Mouse (Mus musculus): ENCODE measurements around the gene Myo19.
"Not testable (repeated sequence)": the region's sequence is repeated elsewhere in the genome, so short reads cannot be mapped to it uniquely, and the experiment has no call there.

Gene Myo19

DNA sequence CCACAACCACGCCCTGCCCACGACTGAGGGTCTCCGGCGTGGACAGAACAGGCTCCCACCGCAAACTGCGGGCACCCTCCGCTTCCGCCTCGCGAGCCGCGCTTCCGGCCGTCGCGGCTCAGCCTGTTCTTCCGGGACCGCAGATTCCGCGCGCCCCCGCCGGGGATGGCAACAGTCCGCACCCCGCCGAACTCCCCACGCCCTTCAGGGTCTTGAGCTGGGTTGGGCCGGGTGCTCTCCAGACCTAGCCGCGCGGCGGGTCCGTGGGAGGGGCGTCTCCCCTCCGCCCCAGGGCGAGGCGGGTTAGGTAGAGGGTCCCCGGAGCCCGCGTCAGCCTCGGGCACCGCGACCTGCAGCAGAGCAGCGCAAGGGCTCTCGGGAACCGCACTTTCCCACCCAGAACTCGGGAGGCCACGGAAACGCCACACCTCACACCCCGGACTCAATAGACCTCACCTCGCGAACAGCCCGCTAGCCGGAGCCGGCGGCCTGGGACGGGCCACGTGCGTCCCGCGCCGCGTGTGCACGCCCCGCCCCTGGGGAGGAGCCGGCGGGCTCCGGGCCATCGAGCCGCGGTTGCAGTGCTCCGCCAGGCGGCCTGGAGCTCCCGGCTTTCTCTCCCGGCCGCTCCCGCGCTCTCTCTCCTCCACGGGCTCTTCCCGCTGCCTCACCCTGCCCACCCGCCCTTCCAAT is at the start of gene Myo19, which contains the start of gene Pigw:
Myo19 (plus strand) TSS at position 377 of the 693 bp plus-strand sequence.
Pigw (minus strand) TSS at position 514 of the 693 bp plus-strand sequence.
- DNase-seq: peak; percentile 76

DNA sequence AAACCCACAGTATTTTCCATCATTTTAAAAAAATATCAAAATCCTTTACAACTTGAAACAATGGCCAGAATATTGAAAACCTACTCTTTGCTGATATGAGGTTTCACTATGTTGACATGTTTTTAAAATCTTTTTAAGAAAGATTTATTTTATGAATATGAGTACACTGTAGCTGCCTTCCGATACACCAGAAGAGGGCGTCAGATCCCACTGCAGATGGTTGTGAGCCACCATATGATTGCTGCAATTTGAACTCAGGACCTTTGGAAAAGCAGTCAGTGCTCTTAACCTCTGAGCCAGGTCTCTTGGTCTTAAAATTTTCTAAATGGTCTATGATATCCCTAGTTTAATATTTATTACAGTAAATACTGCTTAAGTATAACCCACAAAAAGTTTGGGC is 40.6 kb upstream of the Myo19 start:
- no peak for DNase-seq

DNA sequence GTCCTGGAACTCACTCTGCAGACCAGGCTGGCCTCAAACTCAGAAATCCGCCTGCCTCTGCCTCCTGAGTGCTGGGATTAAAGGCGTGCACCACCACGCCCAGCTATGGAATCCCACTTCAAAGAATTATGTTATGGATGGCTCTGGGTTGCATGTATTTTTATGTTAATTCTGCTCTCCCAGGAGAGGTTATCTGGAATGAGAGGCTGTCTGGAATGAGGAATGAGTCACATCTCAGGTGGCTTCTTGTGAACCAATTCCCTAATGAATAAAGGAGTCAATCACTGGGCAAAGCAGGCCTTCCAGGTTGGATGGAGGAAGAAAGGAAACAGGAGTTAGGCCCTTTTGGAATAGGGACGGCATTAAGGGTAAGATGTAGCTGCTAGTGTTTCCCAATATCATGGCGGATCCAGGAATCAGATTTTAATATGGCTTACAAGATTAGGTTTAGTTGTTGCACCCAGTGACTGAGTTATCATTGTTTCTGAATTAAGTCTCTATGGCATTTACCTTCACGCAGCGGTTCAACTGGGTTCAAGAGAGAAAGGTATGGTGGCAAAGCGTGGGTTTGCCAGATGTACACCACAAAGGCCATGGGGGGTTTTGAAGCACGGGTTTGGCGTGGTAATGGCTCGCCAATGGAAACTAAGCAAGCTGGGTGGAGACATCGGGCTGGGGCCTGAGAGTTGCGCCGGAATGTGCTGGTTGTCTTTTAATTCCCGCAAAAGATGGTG is 33.0 kb upstream of the Myo19 start:
- no peak for DNase-seq

DNA sequence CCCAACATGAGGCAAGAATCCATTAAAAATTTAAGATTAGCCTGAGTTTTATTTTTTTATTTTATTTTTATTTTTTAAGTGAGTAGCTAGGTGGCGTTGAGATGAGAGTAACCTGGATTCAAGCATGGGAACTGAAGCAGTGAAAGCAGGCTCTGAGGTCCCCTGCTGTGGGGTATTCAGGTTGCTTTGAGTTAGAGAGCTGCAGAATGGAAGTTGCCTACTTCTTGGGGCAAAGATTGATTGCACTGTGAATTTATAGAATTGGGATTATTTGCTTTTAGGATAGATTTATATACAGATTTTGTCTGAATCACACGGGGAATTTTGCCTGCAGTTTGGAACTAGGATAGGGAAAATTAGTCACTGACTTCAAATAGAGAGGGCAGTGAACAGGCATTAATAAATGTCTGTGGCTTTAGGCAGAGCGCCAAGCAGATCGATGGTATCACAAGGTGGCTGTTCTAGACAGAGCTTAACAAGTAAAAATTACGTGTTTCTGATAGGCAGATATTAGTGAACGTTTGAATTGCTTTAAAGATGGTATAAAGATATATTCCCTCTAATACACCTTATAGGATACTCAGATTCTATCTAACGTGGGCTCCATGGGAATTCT is 32.4 kb upstream of the Myo19 start:
- DNase-seq: no peak

DNA sequence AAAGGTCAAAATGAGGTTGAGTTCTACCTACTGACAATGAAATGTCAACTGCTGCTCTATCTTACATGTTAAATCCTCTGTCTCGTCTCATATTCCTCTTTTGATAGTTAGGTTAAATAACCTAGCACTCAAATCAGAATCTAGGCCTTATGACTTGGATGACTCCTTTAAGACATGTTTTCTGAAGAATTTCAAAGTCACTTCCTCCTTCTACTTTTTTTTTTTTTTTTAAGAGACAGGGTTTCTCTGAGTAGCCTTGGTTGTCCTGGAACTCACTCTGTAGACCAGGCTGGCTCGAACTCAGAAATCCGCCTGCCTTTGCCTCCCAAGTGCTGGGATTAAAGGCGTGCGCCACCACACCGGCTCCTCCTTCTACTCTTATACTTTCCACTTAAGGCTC is 24.7 kb upstream of the Myo19 start:
- DNase-seq: no peak

DNA sequence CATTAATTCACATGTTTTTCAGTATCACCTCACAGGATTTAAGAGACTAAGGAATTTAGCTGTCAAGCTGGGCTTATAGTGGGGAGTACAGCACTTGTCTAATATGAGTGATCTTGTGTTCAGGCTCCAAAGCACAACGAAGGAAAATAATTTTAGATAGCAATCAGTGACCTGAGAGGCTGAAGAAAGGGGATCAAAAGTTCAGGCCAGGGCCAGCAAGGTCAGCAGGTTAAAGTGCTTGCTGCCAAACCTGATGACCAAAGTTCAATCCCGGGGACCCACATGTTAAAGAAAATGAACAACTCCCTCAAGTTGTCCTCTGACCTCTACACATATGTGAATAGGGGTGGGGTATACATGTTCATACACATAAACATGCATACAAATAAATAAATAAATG is 14.7 kb upstream of the Myo19 start:
- DNase-seq: no peak

DNA sequence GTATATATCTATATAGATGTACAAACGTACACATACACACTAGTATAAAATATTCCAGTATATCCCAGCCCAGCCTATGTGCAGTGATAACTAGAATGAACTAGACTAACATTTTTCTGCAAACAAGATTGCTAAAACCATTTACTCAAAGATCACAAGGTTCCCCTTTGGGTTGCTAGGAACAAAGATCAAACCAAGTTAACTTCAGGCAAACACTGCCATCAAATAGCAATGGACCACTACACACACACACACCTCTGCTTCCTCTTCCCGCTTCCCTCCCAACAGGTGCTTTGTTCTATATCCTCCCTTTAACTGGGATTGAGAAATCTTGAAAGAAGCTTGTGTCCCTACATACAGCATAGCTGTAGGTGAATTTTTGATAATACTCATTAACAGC is 12.4 kb upstream of the Myo19 start:
- DNase-seq: no peak

DNA sequence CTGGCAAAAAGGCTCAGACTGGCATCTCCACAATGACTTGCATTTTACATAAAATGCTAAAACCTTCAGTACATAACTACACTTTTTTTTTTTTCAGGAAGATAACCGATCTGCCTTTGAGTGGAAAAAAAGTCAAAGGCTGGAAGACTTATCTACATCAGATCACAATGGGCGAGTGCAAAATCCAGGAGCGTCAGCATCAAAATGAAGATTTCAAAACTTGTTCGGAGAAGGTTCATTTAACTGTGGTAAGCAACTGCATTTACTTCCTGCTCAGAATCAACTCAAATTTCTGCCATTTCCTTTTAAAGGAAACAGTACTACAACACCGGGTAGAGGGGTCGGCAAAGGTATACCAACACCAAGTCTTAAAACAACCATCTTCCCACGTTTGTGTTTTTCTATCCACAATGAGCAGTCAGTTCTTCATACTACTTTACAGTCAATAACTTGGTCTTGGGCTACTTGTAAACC is 11.1 kb upstream of the Myo19 start:
- no peak for DNase-seq

DNA sequence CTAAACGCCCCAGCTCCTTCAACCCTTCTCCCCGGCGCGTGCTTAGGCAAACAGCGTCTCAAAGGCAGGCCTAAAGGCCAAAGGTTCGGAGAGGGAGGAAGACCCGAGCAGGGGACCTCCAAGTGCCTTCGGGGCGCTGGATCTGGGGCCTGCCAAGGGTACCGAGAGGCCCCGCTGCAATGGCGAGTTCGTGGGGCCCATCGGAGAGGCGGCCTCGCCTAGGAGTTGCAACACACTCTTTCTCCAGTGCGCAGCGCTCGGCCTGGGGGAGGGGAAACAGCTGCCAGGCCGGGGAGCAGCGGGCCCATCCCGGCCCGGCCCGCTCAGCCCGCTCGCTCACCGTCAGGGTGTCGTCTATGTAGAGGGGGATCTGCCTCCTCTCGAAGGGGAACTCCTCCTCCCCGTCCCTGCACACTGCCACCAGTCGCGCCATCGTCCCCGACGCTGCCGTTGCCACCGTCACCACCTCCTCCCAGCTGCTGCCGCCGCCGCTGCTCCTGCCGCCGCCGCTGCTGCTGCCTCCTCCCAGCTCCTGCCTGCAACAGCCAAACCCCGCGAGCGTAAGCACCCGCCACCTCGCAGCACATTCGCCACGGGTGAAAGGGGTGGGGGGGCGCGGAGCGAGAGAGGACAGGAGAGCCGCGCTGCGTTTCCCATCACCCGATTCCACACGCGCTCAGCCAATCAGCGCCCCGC is 10.3 kb upstream of the Myo19 start:
- DNase-seq: peak; percentile 95

DNA sequence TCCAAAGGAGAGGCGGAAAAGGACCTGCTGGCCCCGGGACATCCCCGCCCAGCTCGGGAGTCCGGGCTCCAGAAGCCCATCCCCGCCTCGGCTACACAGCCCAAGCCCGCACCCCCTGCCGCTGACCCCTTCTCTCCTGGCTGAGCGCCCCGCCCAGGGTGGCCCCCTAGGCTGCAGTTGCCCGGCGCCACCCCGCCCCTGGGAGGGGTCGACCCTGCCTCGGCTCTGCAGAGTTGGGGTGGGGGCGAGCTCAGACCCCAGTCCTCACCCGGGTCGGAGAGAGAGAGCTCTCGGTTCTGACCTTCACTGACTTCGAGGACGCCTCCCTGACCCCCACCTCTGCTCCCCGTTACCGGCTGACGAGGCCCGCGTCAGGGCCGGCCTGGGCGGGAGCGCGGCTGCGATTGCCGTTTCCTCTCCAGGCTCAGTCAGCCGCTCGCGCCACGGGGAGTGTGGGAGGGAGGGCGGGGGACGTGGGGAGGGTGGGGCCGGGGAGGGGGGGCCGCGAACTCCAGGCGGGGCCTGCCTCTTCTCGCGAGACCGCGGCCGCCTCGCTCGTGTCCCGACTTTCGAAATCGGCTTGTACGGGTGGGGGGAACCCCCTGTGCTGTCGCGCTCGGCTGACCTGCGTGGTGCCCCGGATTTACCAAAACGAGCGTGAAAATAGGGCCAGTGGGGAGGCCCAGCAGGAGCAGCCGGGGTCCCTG is 9.5 kb upstream of the Myo19 start, which contains the start of gene Ggnbp2:
Ggnbp2 (minus strand) TSS at position 481 of the 707 bp plus-strand sequence.
- DNase-seq: peak; percentile 93

DNA sequence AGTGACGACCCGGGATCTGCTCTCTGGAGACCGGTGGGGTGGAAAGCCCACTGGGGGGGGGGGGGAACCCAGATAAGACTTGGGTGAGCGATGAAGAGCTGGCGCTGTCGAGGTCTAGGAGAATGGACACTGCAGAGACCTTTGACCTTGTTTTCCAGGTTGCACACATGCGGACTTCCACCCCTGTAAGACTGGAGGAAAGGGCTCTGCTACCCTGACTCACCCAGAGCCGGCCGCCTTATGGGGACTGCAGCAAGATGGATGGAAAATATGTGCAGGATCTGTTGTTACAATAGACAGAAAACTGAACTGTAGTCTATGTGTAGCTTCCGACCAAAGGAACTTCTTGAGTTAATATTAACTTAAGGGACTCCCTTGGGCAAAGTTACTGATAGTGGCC is 8.9 kb upstream of the Myo19 start:
- no peak for DNase-seq

DNA sequence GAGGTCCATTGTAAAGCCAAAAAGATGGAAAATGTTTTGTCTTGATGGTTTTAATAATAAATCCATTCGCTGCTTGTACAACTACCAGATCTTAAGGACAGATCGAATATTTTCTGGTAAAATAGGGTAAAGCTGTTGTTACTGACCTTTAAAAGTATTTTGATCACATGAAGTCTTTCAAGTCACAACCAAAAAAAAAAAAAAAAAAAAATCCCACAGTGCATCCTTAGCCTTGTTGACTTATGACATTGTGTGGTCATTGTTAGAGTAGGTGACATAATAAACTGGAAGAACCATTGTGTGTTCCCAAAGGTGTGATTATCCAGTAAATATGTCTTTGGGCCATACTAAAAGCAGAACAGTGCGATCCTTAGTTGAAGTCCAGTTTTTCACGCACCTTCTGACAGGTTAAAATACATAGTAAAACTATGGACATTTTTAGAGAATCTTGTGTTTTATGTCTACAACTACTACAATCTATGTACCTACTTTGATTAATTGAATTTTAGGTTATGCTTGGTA is 8.3 kb upstream of the Myo19 start:
- DNase-seq: no peak

DNA sequence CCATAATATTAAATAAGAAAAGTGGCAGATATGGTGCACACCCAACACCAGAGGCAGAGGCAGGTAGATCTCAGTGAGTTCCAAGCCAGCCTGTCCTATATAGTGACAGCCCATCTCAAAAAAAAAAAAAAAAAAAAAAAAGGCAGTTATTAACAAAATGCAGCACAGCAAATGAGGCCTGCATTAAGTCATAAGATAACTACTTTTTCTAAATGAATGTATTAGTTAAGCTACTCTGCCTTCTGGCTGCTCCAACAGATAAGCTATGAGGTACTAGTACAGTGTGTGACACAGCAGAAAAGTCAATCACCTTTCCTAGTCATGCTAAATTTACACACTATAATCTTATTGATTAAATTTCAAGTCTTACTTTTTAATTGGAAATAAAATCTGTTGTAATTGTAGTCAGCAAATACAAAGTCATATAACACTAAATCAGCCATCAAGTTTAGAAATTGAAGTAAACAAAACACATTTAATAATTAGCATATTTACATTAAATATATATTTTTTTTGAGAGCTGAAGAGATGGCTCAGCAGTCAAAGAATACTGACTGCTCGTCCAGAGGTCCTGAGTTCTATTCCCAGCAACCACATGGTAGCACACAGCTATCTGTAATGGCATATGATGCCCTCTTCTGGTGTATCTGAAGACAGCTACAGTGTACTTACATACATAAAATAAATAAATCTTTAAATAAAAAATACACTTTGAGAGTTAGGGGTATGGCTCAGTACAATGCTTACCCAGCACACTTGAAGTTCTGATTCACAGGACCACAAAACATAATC is 6.7 kb upstream of the Myo19 start:
- no peak for DNase-seq

DNA sequence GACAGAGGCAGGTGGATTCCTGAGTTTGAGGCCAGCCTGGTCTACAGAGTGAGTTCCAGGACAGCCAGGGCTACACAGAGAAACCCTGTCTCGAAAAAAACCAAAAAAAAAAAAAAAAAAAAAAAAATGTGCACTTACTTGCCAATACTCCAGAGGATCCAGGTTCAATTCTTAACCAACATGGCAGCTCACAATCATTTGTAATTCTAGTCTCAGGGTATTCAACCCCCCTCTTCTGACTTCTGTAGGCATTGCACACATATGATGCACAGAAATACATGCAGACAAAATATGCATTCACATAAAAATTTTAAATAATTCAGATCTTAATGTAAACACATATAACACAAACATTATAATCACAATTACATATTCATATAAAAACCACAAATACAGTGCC is 3.9 kb upstream of the Myo19 start:
- not testable (repeated sequence) for DNase-seq

DNA sequence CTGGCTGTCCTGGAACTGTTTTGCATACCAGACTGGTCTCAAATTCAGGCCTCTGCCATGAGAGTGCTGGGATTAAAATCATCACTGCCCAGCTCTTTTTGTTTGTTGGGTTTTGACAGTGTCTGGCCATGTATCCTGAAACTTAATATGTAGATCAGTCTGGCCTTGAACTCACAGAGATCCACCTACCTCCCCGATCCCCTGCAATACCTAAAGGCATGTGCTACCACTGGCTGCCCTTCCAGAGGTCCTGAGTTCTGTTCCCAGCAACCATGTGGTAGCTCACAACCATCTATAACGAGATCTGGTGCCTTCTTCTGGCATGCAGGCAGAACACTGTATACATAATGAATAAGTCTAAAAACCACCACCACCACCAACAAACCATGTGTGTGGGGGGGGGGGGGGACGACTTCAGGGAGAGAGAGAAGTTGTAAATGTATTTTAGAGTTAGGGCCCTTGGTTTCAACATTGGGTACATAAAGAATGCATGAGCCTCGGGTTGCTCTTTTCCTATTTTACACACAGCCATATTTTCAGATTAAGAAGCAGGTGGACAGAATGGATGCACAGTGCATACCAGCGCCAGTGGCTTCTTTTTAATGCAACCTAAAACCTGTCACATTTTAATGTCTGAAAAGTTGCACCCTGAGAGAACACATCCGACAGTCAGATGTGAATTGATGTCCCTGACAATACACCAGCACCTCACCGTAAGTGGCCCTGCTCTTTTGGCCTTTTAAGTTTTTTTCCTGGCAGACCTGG is 759 bp upstream of the Myo19 start:
- DNase-seq: no peak

DNA sequence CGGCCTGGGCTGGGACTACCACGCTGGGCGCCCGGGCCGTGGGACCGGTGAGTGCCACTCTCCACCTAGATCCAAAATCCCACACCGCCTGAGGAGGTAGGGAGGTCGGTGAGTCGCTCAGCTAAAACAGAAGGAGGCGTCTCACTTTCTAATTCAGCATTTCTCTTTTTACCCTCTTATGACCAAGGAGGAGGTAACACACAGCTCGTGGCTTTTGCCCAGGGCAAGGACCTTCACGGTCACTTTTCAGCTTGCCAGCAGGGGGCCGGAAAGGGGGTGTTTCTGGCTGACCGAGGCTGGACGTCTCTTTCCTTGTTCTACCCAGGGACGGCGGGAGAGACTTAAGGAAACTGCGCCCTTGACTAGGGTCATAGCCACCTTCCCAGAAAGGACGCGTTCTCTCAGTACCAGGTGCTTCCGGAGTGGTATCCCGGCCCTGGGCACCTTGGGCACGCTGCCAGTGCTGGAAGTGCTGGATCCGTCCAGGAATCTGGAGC is 565 bp downstream of the Myo19 start:
- peak; percentile 46 for DNase-seq

DNA sequence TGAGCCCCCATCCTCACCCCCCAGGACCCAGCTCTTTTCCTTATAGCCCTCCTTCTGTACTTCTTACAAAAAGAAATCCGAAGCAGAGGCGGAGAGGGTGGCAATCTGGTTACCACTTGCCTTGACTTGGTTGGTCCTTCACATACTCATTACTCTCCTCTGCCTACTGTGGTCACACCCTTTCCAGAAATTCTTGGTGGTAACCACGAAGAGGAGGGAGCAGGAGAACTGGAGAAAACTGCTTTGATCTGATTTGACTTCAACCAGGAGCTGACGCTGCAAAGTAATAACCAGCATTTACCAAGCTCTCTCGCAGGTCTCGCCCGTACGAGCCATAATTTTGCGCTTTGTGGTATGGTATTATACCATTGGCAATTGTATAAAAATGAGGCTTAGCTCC is 1.0 kb downstream of the Myo19 start:
- DNase-seq: no peak

DNA sequence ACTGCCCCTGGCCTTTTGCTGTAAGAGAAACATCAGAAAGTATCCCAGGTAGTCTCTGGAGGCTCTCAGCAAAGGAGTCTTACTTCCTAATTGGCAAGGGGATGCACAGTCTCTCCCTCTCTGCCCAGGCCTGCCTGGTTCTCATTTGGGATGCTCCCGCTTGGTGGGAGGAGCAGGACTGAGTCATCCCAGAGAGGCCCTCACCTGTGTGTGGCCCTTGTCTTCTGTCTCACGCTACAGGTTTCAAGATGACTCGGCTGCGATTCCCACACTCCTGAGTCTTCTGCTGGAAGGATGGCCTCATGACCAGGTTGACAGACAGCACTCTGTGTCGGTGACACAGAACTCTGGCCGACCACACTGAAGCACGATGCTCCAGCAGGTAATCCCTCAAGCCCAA is 2.4 kb downstream of the Myo19 start:
- DNase-seq: no peak

DNA sequence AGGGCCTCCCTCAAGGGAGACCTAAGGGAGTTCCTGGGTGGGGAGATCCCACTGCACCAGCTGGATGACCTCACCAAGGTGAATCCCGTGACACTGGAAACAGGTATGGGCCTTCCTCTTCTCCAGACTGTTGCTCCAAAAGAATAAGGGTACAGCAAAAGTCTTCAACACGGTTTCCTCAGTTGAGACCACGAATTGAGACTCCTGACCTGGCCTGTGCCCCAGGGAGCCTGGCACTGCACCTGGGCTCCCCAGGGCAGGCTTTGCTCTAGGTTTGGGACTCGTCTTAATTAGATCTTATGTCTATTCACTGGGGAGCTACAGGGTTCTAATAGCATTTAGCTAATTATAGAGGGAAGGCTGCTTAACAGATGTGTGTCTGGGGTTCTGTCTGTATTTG is 5.3 kb downstream of the Myo19 start:
- DNase-seq: no peak

DNA sequence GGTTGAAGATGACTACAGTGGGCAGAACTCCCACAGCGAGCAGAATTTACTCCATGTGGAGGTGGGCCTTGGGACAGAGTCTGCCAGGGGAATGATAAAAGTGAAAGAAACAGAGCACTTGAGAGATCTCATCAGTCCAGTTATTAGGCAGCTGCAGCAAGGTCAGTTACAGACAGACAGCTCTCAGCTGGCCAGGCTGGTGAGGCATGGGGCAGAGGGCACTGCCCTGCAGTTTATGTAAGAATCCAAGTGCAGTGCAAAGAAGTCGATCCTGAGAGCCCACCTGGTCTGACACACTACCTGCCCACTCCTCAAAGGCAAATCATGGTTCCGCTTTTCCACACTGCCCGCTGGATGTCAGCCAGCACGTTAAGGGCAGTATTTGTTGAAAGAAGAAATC is 6.3 kb downstream of the Myo19 start:
- no peak for DNase-seq
